Mouse (Mus musculus): Measurements from ENCODE around the gene Gm5788.
A peak's percentile ranks its signal among the peaks of the same experiment; 100 is the strongest.
"Not testable (repeated sequence)": the region's sequence is repeated elsewhere in the genome, so short reads cannot be mapped to it uniquely, and the experiment has no call there.

Gm5788 gene

GRCm38 (mm10) chr12:87494421-87494820 lies at the start of gene Gm5788:
Gene Gm5788, plus strand, starts transcription at chr12:87494721.
- DNase-seq (ENCODE audit: low spot score): not testable (repeated sequence)

GRCm38 (mm10) chr12:87449456-87449855 lies 45.1 kb upstream of the Gm5788 start:
- DNase-seq (ENCODE audit: low spot score): no peak

- no peak for DNase-seq (ENCODE audit: low spot score)
Observed at GRCm38 (mm10) chr12:87464678-87465297, 29.7 kb upstream of the Gm5788 start.

GRCm38 (mm10) chr12:87470263-87471136 lies 24.0 kb upstream of the Gm5788 start:
- DNase-seq (ENCODE audit: low spot score): peak; percentile 5

GRCm38 (mm10) chr12:87471421-87471963 lies 23.0 kb upstream of the Gm5788 start:
- peak; percentile 21 for DNase-seq (ENCODE audit: low spot score)

- peak; percentile 98 for DNase-seq (ENCODE audit: low spot score)
Observed at GRCm38 (mm10) chr12:87471964-87472786, 22.3 kb upstream of the Gm5788 start, which contains the start of gene Snw1. Gene Snw1, minus strand, starts transcription at chr12:87472274.

- no peak for DNase-seq (ENCODE audit: low spot score)
Observed at GRCm38 (mm10) chr12:87474756-87475155, 19.8 kb upstream of the Gm5788 start.

- DNase-seq (ENCODE audit: low spot score): not testable (repeated sequence)
Observed at GRCm38 (mm10) chr12:87482482-87482881, 12.0 kb upstream of the Gm5788 start.

- not testable (repeated sequence) for DNase-seq (ENCODE audit: low spot score)
Observed at GRCm38 (mm10) chr12:87488683-87489082, 5.8 kb upstream of the Gm5788 start.

GRCm38 (mm10) chr12:87514016-87514415 lies 19.5 kb downstream of the Gm5788 start, which contains the start of gene Gm8300:
Gene Gm8300, plus strand, starts transcription at chr12:87514316.
- DNase-seq (ENCODE audit: low spot score): not testable (repeated sequence)

GRCm38 (mm10) chr12:87519616-87520015 lies 25.1 kb downstream of the Gm5788 start:
- not testable (repeated sequence) for DNase-seq (ENCODE audit: low spot score)

- no peak for DNase-seq (ENCODE audit: low spot score)
Observed at GRCm38 (mm10) chr12:87543927-87544326, 49.4 kb downstream of the Gm5788 start.
